Mouse (Mus musculus): ENCODE results near the gene Zmynd8.
"Not testable (repeated sequence)": the region's sequence is repeated elsewhere in the genome, so short reads cannot be mapped to it uniquely, and the experiment has no call there.

Zmynd8 gene

DNA sequence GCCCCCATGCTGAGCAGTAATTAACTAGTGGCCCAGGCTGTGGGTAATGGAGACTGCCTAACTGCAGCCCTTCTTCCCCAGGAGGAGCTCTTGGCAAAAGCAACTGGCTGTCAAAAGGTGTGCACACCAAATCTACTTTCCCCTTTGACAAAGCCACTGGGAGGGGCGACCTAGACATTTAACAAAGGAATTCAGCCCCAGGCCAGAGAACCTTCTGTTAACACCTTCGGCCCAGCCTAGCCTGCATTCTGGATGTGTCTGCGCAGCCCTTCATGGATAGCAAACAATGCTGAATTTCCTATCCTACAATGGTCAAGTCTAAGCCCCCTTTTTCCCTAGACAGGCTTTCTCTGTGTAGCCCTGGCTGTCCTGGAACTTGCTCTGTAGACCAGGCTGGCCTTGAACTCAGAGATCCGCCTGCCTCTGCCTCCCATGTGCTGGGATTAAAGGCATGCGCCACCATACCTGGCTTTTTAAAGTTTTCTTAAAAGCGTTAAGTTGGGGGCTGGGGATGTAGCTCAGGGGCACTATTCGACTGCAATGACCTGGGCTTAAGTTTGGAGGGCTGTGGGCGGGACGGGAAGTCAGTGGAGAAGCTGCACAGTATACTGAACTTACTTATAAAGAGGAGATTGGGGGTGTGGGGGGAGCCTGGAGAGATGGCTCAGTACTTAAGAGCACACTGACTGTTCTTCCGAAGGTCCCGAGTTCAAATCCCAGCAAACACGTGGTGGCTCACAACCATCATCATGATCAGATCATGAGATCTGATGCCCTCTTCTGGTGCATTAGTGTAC is 90.4 kb downstream of the Zmynd8 start:
- DNase-seq (ENCODE audit: low spot score in 2 of 2): no peak

DNA sequence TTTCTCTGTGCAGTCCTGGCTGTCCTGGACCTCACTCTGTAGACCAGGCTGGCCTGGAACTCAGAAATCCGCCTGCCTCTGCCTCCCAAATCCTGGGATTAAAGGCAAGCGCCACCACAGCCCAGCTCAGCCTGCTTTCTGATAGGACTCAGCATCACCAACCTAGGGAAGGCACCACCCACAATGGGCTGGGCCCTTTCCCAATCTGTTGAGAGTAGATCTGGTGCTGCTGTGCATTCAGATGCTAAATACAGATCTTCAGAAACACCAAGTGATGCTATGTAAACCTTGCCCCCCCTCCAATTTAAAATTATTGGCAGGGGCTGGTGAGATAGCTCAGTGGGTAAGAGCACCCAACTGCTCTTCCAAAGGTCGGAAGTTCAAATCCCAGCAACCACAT is 98.6 kb downstream of the Zmynd8 start:
- DNase-seq (ENCODE audit: low spot score in 2 of 2): not testable (repeated sequence)

DNA sequence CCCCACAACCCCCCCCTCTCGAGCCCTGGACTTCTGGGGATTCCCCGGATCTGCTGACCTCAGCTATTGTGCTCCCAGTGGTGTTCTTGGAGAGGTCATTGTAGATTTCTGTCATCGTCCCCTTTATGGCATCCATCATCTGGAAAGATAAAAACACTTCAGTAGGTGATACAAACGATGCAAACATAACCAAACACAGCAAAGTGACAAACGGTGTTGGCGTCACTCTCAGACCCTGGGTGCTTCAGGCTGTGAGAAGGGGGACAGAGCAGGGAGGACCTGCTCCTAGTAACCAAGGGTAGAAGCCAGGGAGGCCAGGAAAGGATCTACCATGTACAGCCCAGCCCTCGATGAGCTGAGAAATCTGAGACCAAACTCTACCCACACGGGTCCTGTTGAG is 100.9 kb downstream of the Zmynd8 start:
- no peak for DNase-seq (ENCODE audit: low spot score in 2 of 2)

DNA sequence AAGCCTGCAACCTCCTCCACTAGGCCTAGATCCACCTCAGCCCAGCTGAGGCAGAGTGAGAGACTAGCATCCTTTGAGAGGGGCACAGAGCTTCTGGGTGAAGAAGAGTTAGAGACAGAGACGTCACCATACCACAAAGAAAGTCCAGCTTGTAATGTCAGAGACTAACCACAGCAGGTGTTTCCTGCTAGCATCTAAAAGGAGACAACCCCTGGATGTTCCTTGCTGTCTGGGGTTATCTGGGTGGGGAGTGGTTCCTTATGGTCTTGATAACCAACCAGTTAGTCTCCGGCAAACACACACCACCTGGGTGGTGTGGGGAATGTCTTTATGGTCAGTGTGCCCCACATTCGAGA is 105.6 kb downstream of the Zmynd8 start:
- DNase-seq (ENCODE audit: low spot score in 2 of 2): no peak

DNA sequence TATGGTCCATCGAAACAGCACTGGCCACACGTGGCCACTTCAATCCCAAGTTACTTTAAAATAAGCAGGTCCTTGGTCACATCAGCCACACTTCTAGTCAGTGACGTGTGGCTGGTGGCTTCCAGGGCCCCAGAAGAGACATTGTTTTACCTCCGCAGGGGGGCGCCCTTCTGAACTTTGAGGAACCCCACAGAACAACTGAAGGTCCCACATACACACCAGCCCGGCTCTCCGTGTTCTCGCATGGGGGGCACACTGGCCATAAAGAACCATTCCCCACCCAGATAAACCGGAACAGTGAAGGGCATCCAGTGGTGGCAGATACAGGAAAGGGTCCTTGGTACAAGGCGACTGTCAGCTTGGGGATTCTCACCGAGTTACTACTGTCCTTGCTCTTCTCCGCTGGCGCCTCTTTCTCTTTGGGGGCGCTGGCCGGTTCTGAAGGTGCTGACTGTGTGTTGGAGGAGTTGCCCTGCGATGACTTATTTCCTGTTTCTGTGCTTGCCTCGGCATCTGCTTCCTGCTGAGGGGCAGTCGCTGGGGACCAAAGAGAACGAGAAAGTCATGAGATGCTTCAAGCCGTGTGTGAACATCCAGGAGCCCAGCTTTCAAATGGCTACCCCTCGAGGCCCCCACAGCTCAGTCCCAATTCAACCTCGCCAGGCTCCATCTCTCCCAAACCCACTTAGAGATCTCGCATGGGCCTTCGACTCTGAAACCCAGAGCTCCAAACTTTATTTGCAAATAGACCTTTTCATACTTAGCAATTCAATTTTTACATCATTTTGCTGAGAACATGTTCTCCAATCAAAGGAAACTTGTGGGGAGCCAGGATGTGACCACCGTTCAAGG is 106.2 kb downstream of the Zmynd8 start:
- no peak for DNase-seq (ENCODE audit: low spot score in 2 of 2)

DNA sequence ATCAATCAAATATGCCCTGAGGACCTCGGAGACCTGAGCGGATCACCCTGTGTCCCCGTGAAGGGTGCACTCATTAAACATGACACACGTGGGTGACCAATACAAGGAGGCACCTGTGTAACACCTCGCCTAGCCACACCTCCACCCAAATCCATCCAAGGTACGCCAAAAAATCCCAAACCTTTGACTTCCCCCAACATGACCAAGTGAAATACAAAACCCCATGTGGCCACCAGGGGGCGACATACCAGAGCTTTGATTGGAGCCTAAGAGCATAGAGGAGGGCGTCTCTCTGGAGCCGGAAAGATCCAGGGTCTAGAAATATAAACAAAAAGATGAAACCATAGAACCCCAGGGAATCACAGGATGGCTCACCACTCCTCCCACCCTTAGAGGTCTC is 107.2 kb downstream of the Zmynd8 start:
- peak in 1 of 2 experiments; percentile 39 for DNase-seq (ENCODE audit: low spot score in 2 of 2)

DNA sequence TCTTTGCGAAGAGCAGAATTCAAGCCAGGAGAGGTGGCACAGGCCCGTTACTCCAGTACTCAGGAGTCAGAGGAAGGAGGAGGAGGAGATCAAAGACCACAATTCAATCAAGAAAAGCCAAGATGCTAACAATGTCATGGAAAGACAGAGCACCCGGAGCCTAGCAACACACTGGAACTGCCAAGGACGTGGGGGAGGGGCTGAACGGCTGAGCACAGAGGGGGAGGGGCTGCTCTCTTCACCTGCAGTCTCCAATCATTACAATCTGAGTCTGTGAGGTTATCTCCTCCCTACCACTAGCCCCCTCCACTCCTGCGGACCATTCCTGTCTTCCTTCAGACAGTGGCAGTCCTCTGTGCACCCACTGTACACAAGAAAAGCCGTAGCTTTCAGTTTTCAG is 107.8 kb downstream of the Zmynd8 start:
- no peak for DNase-seq (ENCODE audit: low spot score in 2 of 2)

DNA sequence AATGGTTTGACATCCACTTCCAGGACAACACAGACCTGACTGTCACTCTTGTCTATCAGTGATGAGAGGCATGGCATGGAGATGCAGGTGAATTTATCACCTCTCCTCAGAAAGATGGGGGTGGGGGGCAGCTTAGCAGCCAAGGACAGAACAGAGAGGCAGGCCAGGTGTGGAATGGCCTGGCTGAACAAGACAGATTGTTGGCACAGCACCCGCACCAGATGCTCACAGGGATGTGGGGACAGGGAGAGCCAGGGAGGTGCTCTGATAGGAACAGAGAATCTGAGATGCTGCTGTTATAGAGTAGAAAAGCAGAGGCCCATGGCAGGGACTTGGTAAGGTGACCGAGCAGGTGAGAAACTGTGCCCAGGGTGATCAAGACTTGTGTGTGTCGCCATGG is 109.1 kb downstream of the Zmynd8 start:
- no peak for DNase-seq (ENCODE audit: low spot score in 2 of 2)

DNA sequence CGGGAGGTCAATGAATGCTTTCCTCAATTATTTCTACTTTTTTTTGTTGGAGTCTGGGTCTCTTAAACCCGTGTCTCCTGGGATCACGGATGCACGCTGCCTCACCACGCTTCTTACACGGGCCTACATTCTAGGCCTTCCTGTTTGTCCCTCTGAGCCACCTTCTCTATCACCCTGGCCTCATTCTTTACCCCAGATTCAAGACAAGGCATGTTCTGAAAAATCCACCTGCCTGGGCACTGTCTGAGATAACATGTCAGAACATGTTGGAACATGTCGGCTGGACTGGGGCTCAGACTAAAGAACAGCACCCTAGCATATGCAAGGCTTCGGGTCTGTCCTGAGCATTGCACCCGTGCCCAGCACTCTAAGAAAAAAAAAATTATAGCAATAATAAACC is 110.0 kb downstream of the Zmynd8 start:
- DNase-seq (ENCODE audit: low spot score in 2 of 2): no peak

DNA sequence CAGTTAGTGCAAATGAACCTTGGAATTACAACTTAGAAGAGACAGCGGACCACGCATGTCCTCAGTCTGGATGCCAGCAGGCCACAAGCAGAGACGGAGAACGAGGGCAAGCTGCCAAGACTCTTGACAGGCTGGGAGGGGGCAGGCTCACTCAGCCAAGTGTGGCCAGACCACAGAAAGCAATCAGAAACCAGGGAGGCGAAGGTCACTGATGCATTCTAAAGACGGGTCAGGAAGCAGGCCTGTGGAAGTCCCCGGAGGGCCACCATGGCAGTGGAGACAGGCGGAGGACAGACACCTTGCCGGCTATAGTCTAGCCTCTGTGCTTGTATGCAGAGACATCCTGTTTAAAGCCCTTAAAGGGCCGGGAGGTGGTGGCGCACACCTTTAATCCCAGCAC is 110.8 kb downstream of the Zmynd8 start:
- DNase-seq (ENCODE audit: low spot score in 2 of 2): peak; percentile 60 to 76

DNA sequence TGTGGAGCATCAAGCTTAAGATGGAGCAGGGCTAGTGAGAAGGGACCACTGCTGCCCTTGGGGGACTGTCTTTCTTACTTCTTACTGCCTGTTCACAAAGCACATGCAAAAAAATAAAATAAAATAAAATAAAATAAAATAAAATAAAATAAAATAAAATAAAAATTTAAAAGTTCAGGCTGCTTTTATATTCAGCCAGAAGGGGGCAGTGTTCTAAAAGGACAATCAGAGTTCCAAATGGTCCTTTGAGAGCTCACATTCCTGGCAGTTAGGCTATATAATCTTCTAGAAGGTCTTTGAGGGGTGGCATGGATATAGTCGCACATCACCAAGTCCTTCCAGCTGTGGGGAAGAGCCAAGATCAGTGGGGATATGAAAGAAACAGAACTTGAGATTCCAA is 112.3 kb downstream of the Zmynd8 start:
- DNase-seq (ENCODE audit: low spot score in 2 of 2): no peak

DNA sequence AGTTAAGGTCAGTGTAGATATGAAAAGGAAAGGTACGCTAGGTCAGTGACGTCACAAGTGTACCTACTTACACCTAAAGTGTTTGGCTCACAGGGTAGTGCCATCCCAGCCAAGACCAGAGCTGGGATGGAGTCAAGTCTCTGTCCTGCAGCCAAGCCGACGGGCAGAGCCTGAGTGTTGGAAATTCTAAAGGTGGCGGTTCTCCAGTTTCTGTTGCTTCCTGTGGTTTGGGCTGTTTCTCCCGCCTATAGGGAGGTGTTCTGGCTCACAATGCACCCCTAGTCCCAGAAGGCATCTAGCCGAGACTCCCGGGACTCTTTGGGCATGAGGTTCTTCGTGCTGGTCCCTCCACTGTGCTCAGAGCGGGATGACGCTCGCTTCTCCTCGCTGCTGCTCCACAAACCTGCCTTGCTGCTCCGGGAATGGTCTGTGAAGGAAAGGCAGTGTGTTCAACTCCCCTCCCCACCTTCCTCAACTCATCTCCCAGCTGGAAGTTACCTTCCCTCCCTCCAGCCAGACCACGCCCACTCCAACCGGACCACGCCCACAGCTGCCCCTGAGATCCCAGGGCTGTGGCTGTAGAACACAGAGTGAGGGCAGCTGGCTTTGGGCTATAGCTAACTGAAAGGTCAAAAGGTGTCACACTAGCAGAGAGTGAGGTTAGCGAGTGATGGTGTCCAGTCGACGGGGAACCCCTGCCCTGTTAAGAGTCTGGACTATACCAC is 113.3 kb downstream of the Zmynd8 start:
- no peak for DNase-seq (ENCODE audit: low spot score in 2 of 2)

DNA sequence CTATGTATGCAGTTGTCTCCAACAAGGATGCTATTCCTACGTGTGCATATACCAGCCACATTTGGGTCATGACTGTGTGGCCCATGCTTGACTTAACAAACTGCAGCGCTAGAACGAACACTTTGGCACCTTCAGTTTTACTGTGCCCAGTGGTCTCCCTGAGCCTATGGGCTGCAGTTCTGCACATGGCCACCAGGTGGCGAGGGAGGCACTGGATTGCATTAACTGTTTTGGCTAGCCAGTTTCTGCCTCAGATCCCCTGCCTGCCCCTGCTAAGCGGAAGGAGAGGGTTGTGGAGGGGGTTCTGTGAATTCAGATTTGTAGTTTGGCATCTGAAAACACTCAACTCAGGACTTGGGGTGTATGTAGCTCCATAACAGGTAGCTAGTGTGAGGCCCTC is 116.5 kb downstream of the Zmynd8 start:
- peak; percentile 62 to 71 for DNase-seq (ENCODE audit: low spot score in 2 of 2)

DNA sequence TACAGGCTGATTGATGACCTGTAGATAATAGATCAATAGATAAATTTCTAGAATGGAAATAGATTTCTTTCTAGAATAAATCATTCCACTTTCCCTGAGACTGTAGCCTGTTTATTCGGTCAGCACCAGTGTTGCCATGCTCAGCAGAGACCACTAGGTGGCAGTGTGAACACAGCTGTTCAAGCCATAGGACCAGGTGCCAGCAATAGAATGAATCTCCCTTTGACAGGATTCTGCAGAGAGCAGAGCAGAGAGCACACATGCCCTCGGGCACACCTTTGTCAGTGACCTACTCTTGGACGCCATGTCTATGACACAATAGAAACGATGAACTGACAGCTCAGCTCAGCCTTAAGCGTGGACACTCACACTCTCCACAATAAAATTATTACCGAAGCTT is 119.9 kb downstream of the Zmynd8 start:
- DNase-seq (ENCODE audit: low spot score in 2 of 2): peak; percentile 51 to 69

DNA sequence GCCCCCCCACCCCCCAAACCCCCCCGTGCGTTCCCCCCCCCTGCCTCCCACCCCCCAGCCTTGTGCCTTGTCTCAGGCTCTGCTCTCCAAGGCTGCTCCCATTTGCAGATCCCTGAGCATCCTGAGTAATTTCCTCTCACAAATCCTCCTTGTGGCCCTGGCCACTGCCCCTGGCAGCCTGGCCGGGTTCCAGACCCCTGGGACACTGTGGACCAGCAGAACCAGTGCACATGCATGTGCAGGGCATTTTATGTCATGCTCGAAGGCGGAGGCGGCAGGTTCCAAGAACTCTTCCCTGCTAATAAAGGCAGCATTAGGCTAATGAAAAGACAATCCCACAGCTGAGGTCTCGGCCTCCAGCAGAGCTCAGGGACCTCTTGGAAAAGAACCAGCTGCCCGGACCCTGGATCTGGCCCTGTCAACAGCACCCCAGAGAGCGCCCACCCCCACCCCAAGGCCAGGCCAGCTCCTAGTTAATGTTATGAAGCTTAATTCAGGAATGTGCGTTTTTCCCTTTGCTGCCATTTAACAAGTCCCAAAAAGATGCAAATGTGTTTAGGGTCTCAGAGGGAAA is 129.4 kb downstream of the Zmynd8 start:
- no peak for DNase-seq (ENCODE audit: low spot score in 2 of 2)

DNA sequence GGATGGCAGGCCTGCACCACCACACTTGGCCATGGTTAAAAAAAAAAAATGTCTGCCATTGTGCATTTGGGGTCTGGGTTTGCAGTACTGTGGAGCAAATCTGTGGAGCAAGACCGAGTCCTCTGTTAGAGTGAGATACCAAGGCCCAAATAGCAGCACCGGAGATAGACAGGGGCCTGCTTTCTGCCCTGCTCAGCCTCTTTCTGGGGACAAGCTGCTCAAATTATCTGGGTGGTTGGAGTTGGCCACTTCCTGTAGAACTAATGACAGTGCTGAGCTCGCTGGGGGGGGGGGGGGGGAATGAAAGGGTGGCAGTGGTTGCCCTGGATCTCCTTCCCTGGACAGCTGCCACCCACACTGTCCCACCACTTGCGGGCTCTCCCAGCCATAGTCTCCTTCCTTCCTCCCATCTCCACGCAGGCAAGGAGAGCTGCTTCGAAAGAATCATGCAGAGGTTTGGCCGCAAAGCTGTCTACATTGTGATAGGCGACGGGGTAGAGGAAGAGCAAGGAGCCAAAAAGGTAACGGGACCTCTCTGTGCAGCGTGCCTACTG is 129.9 kb downstream of the Zmynd8 start:
- no peak for DNase-seq (ENCODE audit: low spot score in 2 of 2)

DNA sequence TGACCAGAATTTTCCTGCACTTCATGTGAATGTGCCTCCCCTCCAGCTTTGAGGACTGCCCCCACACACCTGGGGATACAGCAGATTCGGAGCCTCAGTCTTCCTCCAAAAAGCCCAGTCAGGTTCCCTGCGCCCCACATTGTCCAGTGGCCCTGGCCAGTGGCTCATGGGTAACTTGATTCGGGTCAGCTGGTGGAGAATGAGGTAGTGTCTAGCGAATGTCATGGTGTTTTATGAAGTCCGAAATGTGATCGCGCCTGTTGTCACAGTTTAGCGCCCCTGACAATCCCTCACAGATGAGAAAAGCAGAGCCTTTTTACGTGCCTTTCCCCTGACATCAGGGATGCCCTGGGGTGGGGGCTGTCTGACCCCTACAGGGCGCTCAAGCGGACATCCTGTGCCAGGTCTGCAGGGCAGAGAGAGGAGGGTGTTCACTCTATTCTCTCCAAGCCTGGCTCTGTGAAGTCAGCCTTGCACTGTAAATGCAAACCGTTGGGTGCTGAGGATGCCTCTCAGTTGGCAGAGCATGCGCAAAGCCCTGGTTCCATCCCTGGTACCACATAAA is 139.3 kb downstream of the Zmynd8 start:
- DNase-seq (ENCODE audit: low spot score in 2 of 2): no peak

DNA sequence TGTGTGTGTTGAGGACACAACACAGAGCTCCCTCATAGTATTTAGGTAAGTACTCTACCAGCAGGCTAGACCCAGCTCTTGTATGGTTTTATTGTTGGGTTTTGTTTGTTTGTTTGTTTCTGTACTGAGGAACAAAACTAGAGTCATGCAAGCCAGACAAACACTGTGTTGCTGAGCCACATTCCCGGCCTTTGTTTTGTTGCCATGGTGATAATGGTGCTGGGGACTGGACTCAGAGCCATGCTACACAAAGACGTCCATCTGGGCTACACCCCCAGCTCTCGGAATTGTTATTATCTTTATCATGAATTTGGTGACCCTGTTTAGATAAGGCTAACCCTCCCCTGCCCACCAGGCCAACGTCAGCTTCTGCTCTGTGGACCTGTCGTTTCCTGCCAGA is 140.3 kb downstream of the Zmynd8 start:
- no peak for DNase-seq (ENCODE audit: low spot score in 2 of 2)

DNA sequence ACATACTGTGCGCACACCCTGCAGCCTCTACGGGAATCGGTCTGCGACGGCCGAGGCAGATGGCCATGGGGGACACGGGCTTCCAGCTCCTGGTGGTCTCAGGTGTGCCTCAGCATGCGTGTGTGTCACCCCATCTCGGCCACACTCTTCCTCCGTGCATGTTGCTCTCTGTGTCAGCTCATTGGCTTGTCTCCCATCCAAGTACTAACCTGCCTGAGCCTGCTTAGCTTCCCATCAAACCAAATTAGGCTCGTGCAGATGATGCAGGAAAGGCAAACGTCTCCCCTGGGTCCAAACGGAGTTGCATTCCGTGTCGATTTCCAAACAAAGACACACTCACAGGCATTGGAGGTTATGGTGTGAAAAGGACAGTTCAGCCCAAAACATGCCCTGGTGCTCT is 141.0 kb downstream of the Zmynd8 start:
- DNase-seq (ENCODE audit: low spot score in 2 of 2): no peak

DNA sequence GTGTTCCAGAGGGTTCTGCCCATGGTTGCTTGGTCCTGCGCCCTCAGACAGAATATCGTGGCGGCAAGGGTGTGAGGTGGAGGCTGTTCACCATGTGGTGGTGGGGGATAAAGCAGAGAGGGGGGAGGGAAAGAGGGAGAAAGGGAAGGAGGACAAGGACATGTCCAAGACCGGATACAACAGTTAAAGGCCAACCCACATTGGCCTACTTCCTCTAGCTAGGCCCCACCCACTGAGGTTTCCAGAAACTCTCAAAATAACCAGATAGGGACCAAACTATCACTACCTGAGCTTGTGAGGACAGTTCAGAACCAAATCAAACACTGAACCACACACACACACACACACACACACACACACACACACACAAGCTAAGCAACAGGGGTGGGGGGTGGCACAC is 146.1 kb downstream of the Zmynd8 start:
- no peak for DNase-seq (ENCODE audit: low spot score in 2 of 2)

DNA sequence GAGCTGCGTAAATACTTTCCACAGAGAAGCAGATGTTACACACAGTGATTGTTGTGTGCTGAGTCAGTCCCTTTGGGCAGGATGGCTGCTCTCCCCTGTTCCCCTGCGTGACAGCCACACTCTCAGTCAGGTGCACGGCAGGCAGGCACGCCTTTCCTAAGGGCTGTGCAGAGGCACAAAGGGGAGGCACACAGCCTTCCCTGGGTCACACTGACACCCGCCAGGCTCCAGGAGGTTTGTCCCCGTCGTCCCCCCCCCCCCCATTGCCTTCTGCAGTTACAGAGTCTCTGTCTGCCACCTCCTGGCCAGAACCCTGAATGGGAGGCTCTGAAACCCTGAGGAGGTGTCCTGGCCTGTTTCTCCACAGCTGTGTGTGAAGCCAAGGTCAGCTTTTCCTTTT is 147.7 kb downstream of the Zmynd8 start:
- peak in 1 of 2 experiments; percentile 19 for DNase-seq (ENCODE audit: low spot score in 2 of 2)

DNA sequence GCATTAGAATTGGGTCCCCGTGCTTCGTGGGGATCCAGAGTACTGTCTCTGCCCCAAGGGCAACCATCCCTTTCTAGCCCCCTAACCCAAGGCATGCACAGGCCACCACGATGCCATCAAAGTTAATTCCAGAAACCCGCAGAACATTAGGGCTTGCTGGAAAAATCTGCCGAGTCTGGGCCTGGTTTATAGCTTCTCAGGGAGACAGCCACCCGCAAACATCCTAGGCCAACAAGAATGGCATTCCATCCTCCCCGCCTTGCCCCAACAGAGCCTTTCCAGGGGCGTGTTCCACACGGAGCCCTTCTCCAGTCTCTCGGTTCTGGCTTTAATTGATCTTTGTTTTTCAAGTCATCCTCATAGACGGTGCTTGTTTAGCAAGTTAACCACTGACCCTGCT is 150.4 kb downstream of the Zmynd8 start:
- no peak for DNase-seq (ENCODE audit: low spot score in 2 of 2)

Data from heart, adult 9 months (tissue).